Comparison of ENCODE assay signal across 8 mouse cellular contexts in genomic region chr8:84980622-84981358, GRCm38 (mm10). TPM values are rescaled to one million over a fixed set of nuclear protein-coding genes. Genes with fewer than 3 reads are reported as not detected.
A peak's percentile ranks its signal among the peaks of the same experiment; 100 is the strongest.
DNase-seq lines count a peak whose midpoint lies in the region; ATAC-seq and TF ChIP-seq lines count a peak whose summit lies in the region.

No protein-coding gene starts in this region.

- 51% methylated on average over 11 of the region's 11 CpGs for WGBS in liver, embryonic 16.5 days (ENCODE audit: insufficient replicate concordance)

- DNase-seq in ovary, adult 18-20 months (ENCODE audit: low spot score) = peak; percentile 72
- DNase-seq in ovary, postnatal 10 days (ENCODE audit: low spot score) = no peak
- DNase-seq in heart, adult 18-20 months = peak; percentile 87 to 89
- DNase-seq in kidney, adult 11 months = peak; percentile 96
- DNase-seq in retina, postnatal 1 day = peak; percentile 86

- H3K27me3 ChIP-seq in liver, embryonic 16.5 days (ENCODE audit: control insufficient read depth, insufficient read depth, low read depth, low read length) = peaks cover 9% of the 10 kb centered on the region

- H3K36me3 ChIP-seq in liver, embryonic 16.5 days (ENCODE audit: control insufficient read depth, insufficient read depth) = no peaks in the 10 kb centered on the region

- peak overlapping the region; percentile 59 for H3K9ac ChIP-seq in liver, embryonic 16.5 days (ENCODE audit: low read depth, low read length)

- H3K4me1 ChIP-seq in bone marrow macrophage, adult 2 months (ENCODE audit: control insufficient read depth, insufficient read depth, low read length) = peaks cover 44% of the 10 kb centered on the region
- H3K4me1 ChIP-seq in liver, embryonic 16.5 days (ENCODE audit: control insufficient read depth, low read depth, low read length) = peaks cover 94% of the 10 kb centered on the region

- TF ChIP-seq CTCF in bone marrow macrophage, adult 2 months (IDR thresholded peaks at IDR 0.05; ENCODE audit: low read depth, low read length) = no peak

- H3K4me3 ChIP-seq in bone marrow macrophage, adult 2 months (ENCODE audit: insufficient read depth, low read length) = peak overlapping the region; percentile 56
- peak overlapping the region; percentile 75 for H3K4me3 ChIP-seq in liver, embryonic 16.5 days (ENCODE audit: low read depth, low read length)

- TF ChIP-seq POLR2A in bone marrow macrophage, adult 2 months (IDR thresholded peaks at IDR 0.05; ENCODE audit: borderline replicate concordance, low read depth, low read length) = 0 out of 2 replicates have a peak, but pooled peaks have one; percentile 34

- H3K27ac ChIP-seq in bone marrow macrophage, adult 2 months (ENCODE audit: insufficient read depth, low read depth, low read length) = peak overlapping the region; percentile 94
- H3K27ac ChIP-seq in liver, embryonic 16.5 days (ENCODE audit: low read length) = peak overlapping the region; percentile 84

- no peaks in the 10 kb centered on the region for H3K9me3 ChIP-seq in liver, embryonic 16.5 days (replicated peaks; ENCODE audit: control insufficient read depth, low read length)

- ATAC-seq in liver, embryonic 16.5 days (ENCODE audit: low read depth) = no peak
- ATAC-seq in inflammation-experienced regulatory T-cells, adult 6 months = no peak

- H3K4me2 ChIP-seq in liver, embryonic 16.5 days (ENCODE audit: low read depth, low read length) = peak overlapping the region; percentile 98

RNA-seq across cellular contexts. Expression of gene Junb, which starts 2.3 kb away (rescaled TPM):
- polyA plus RNA-seq in bone marrow macrophage, adult 2 months (2012; ENCODE audit: insufficient read depth, insufficient read length, missing spikeins) = 71.1 and 80.8 TPM in 2 replicates
- 10 to 100 TPM; 11.0 to 13.9 TPM for total RNA-seq in heart, adult 18-20 months (2021)
- 10.6 and 16.5 TPM in 2 replicates for polyA plus RNA-seq in liver, embryonic 16.5 days (2015; fragmentation: Nextera tagmentation; extraction: Ambion mirVana)
- 10 to 100 TPM; 28.1 to 33.6 (median 33.1) TPM for polyA plus RNA-seq in inflammation-experienced regulatory T-cells, adult 6 months (2017; shearing (Covaris generic))

RNA-seq across cellular contexts. Expression of gene Hook2, which starts 9.6 kb away (rescaled TPM):
- polyA plus RNA-seq in bone marrow macrophage, adult 2 months (2012; ENCODE audit: insufficient read depth, insufficient read length, missing spikeins) = 14.5 and 17.4 TPM in 2 replicates
- 1 to 10 TPM; 2.7 TPM for total RNA-seq in heart, adult 18-20 months (2021)
- polyA plus RNA-seq in liver, embryonic 16.5 days (2015; fragmentation: Nextera tagmentation; extraction: Ambion mirVana) = 8.5 and 9.5 TPM in 2 replicates
- 1 to 10 TPM; 2.2 to 4.9 (median 4.6) TPM for polyA plus RNA-seq in inflammation-experienced regulatory T-cells, adult 6 months (2017; shearing (Covaris generic))

RNA-seq across cellular contexts. Expression of gene Rnaseh2a, which starts 11.2 kb away (rescaled TPM):
- 39.8 and 40.7 TPM in 2 replicates for polyA plus RNA-seq in bone marrow macrophage, adult 2 months (2012; ENCODE audit: insufficient read depth, insufficient read length, missing spikeins)
- 10 to 100 TPM; 45.6 to 48.4 TPM for total RNA-seq in heart, adult 18-20 months (2021)
- polyA plus RNA-seq in liver, embryonic 16.5 days (2015; fragmentation: Nextera tagmentation; extraction: Ambion mirVana) = 91.6 and 98.1 TPM in 2 replicates
- polyA plus RNA-seq in inflammation-experienced regulatory T-cells, adult 6 months (2017; shearing (Covaris generic)) = 10 to 100 TPM; 57.0 to 88.9 (median 72.8) TPM

RNA-seq across cellular contexts. Expression of gene Prdx2, which starts 11.4 kb away (rescaled TPM):
- 267 and 279 TPM in 2 replicates for polyA plus RNA-seq in bone marrow macrophage, adult 2 months (2012; ENCODE audit: insufficient read depth, insufficient read length, missing spikeins)
- 100 to 1,000 TPM; 648 to 740 TPM for total RNA-seq in heart, adult 18-20 months (2021)
- 1,724 and 1,773 TPM in 2 replicates for polyA plus RNA-seq in liver, embryonic 16.5 days (2015; fragmentation: Nextera tagmentation; extraction: Ambion mirVana)
- 100 to 1,000 TPM; 232 to 340 (median 290) TPM for polyA plus RNA-seq in inflammation-experienced regulatory T-cells, adult 6 months (2017; shearing (Covaris generic))

RNA-seq across cellular contexts. Expression of gene Gm49661, which starts 11.6 kb away (rescaled TPM):
- not detected in 2 replicates for polyA plus RNA-seq in bone marrow macrophage, adult 2 months (2012; ENCODE audit: insufficient read depth, insufficient read length, missing spikeins)
- total RNA-seq in heart, adult 18-20 months (2021) = 1 to 10 TPM in 1 of 2 experiments, not detected in 1; 2.3 TPM
- polyA plus RNA-seq in liver, embryonic 16.5 days (2015; fragmentation: Nextera tagmentation; extraction: Ambion mirVana) = 0.45 and 1.4 TPM in 2 replicates
- not detected for polyA plus RNA-seq in inflammation-experienced regulatory T-cells, adult 6 months (2017; shearing (Covaris generic))
